Mouse (Mus musculus) left cerebral cortex, adult 2 months (tissue): ENCODE measurements around the gene Dclk3. TPM values are rescaled to one million over a fixed set of nuclear protein-coding genes. Genes with fewer than 3 reads are reported as not detected.

Experiments used
- DNase-seq, 2 experiments: peaks; one replicate each; pipeline ENCODE4 v3.0.0; 2021 to 2022; ENCODE audit warnings: low spot score in 2 of 2, mixed read lengths in 1 of 2; ENCODE audit errors: extremely low spot score in 1 of 2
- H3K27ac ChIP-seq: fragments of 200-600 bp; 2 replicates; pipeline ENCODE4 v1.8.1; 2022
- H3K4me3 ChIP-seq: fragments of 200-600 bp; 2 replicates; pipeline ENCODE4 v1.8.1; 2022
- CTCF ChIP-seq: fragments of 200-600 bp; IDR thresholded peaks from 2 replicates; pipeline ENCODE4 v1.8.1; 2022; ENCODE audit warnings: antibody characterized with exemption, mild to moderate bottlenecking, moderate library complexity
- intact Hi-C: fragments of 180-260 bp; cut with DNase I; formaldehyde crosslinking; loops from one replicate; pipeline ENCODE4 v1.15.1; 2025
- long read RNA-seq, 2 experiments: library from polyadenylated mRNA; stranded (forward); transcript quantifications; one replicate each; pipeline ENCODE4 v2.0.0; 2021; ENCODE audit warnings: borderline mapping rate in 2 of 2
- total RNA-seq, 2 experiments: library from RNA; stranded (reverse); gene quantifications; 2 replicates each; pipeline ENCODE4 v1.2.3; 2021

Gene Dclk3
- total RNA-seq: 10 to 100 TPM; 50.8 to 54.7 TPM
- long read RNA-seq, experiment 1, transcript Dclk3-201 (5 exons, 3,005 nt): major isoform, 91 of 101 reads
- long read RNA-seq, experiment 1, partial matches to known transcripts: 7 of 101 reads
- long read RNA-seq, experiment 1, other reads (novel, unspliced or antisense): 3 of 101 reads
- long read RNA-seq, experiment 2, transcript Dclk3-201 (5 exons, 3,005 nt): major isoform, 64 of 69 reads
- long read RNA-seq, experiment 2, partial matches to known transcripts: 4 of 69 reads
- long read RNA-seq, experiment 2, other reads (novel, unspliced or antisense): 1 of 69 reads

DNA sequence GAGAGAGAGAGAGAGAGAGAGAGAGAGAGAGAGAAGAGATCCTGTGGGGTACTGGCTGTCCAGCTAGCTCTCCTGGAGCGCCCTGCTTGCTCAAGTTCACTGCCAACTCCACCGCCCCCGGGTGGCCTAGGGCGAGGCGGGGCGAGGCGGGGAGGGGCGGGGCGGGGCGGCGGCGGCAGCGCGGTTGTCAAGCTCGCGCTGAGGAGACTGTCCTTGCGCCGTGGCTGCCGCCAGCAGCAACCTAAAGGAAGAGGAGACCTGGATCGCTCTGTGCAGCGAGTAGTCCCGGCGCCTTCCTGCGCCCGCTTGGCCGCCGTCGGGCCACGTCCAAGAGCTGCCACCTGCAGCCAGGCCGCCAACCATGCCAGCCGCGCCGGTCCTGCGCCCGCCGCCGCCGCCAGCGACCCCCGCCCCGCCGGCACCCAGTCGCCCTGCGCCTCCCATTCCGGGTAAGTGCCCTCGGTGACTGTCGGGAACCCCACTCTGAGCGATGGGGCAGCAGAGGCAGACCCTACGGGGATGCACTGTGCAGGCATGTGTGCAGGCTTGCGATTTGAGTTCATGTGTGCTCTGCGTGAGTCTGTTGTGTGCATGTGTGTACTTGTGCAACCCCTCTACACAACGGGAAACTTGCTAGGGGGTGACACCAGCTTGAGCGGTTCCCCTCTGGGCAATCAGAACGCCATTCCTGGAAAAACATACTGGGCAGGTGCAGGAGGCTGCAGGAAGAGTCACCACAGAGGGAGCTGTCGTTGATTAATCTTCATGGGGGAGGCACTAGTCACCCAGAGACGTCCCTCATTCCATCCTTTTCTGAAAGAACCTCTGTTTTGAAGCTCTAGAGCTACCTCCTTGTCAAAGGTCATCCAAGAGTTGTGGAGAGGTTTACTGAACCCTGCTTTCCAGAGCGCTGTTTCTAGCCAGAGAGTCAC is at the start of gene Dclk3:
Dclk3 (plus strand) TSS at position 178 of the 932 bp plus-strand sequence.
- peak within 1 kb of the TSS; percentile 84 for H3K27ac ChIP-seq
- intact Hi-C loops: loop anchor here (1.0 kb wide), 1 partner anchor 57 kb away; no protein-coding TSS in a partner anchor
- no peak; the same call in 1 of the 2 replicates for TF ChIP-seq CTCF

DNA sequence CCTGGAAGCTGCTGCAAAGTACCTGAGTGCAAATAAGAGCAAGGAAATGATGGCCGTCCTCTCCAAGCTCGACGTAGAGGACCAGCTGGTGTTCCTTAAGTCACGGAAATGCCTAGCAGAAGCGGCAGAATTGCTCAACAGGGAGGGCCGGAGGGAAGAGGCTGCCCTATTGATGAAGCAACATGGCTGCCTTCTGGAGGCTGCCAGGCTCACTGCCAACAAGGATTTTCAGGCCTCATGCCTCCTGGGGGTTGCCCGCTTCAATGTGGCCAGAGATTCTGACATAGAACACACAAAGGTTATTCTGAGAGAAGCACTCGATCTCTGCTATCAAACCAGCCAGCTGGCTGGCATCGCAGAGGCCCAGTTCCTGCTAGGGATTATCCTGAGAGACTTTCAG is 48.9 kb upstream of the Dclk3 start:
- intact Hi-C loops: no loop called here
- no peak overlapping the region for H3K4me3 ChIP-seq
- H3K27ac ChIP-seq: no peak overlapping the region
- DNase-seq: no peak
- no peak for TF ChIP-seq CTCF

More for the DNA sequence above, at the start of gene Dclk3:
- H3K4me3 ChIP-seq: peak within 1 kb of the TSS; percentile 65
- DNase-seq: peak; percentile 30 to 55

DNA sequence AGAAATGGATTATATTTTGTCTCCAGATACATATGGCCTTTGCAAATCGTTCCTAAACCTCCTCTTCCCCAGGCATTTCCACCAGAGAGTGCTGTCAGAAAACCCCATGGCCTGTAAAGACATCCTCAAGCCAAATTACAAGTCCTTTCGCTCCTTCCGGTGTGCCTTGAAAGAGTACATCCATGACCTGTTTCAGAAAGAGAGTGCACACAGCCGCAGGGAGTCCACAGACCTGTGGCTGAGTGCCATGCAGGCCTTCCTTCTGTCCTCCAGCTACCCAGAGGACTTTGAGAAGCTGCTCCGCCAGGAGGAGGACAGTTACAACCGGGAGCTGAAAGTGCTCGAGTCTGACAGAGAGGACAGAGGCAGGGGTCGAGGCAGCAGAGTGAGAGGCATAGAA is 47.8 kb upstream of the Dclk3 start:
- no peak for TF ChIP-seq CTCF
- Histone ChIP-seq H3K4me3 (no peak overlapping the region), H3K27ac (no peak overlapping the region)
- no peak for DNase-seq
- intact Hi-C loops: no loop called here

DNA sequence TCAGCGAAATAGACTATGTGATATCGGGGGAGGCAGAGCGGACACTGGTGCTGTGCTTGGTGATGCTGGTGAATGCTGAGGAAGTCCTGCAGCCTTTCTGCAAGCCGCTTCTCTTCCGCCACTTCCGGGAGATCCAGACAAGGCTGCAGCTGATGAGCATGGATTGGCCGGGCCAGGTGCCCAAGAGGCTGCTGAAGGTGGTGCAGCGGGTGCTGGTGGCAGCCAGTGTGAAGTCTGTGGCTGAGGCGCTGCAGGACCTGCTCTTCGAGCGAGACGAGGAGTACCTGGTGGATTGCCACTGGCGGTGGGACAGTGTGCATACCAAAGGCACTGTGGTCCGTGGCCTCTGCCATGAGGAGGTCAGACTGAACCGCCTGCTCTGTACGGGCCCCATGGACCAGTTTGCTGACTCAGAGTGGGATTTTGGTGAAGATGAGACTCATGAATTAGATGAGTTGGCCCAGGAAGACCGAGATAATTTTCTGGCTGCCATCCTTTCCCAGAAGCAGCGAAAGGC is 46.9 kb upstream of the Dclk3 start:
- no peak for DNase-seq
- Histone ChIP-seq H3K4me3 (no peak overlapping the region), H3K27ac (no peak overlapping the region)
- intact Hi-C loops: no loop called here
- TF ChIP-seq CTCF: no peak

DNA sequence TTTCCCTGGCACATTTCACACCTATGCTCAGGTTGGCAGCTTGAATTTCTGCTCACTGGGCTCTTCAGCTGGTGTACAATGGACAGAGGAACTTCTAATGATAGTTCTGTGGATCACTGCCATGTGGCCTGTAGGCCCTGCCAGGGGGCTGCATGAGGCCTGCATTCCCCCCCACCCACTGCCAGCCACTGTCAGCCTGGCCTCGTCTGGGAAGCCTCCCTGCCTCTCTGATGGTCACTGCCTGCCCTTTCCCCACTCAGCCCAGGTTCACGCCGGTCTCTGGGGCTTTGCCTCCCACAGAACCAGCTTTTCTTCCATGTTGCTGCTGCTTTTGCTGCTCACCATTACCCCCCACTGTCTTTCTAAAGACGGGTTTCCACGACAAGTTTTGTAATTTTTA is 43.6 kb upstream of the Dclk3 start:
- Histone ChIP-seq H3K27ac (no peak overlapping the region), H3K4me3 (no peak overlapping the region)
- no peak for DNase-seq
- intact Hi-C loops: no loop called here
- no peak for TF ChIP-seq CTCF

DNA sequence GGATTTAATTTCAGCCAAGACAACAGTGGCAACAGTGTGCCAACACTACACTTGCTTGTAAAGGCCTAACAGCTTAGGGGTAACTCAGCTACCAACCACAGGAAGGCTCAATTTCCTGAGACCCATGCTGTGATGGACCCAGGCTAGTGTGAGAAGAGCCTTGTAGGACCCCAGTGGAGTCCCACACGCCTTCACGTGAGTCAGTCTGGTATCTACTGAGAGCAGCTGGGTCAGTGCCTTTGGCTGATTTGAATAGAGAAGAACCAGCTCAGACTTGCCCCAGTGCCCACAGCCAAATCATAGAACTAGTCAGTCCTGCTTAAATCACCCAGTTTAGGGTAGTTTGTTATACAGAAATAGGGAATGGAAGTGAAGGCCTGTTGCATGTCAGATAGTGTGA is 40.8 kb upstream of the Dclk3 start:
- no peak overlapping the region for H3K4me3 ChIP-seq
- intact Hi-C loops: no loop called here
- H3K27ac ChIP-seq: no peak overlapping the region
- no peak for DNase-seq
- no peak for TF ChIP-seq CTCF

DNA sequence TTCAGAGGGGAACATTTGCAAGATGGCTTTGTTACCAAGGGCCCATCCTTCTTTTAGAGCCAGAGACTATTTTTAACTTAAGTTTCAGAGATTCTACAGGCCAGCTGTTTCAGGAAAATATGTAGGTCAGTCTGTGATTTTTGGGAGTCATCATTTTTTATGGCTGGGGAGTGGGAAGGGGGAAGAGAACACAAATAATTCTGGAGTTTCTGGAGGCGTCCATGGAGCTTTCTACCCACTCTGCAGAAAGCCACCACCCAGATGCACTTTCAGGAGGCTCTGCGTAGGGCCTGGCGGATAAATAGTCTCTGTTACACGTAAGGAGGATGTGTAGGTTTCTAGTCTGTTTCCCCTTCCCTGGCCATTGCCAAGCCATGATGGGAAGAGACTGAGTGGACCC is 38.8 kb upstream of the Dclk3 start:
- DNase-seq: no peak
- intact Hi-C loops: loop anchor here (2.0 kb wide), 1 partner anchor 15 kb away; no protein-coding TSS in a partner anchor
- no peak for TF ChIP-seq CTCF
- Histone ChIP-seq H3K4me3 (no peak overlapping the region), H3K27ac (peak overlapping the region; percentile 26; the same call in 1 of the 2 replicates)

DNA sequence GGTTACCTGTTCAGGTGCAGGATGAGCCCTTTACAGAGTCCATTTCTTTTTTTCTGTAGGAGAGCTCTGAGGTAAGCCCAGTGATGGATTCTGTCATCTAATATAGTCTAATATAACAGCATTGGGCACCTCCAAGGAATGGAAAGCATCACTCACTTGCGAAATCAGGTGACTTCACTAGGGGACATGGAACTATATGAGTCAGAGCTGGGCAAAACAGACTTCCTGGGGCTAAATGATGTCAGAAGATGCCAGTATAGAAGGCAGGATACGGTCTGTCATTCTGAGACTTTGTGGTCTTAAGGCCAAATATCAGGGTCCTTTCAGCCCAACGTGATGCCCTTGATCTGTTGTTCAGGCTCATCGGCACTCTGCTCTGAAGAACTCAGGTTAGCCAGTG is 35.7 kb upstream of the Dclk3 start:
- no peak overlapping the region for H3K4me3 ChIP-seq
- intact Hi-C loops: no loop called here
- TF ChIP-seq CTCF: no peak
- no peak overlapping the region for H3K27ac ChIP-seq
- DNase-seq: no peak

DNA sequence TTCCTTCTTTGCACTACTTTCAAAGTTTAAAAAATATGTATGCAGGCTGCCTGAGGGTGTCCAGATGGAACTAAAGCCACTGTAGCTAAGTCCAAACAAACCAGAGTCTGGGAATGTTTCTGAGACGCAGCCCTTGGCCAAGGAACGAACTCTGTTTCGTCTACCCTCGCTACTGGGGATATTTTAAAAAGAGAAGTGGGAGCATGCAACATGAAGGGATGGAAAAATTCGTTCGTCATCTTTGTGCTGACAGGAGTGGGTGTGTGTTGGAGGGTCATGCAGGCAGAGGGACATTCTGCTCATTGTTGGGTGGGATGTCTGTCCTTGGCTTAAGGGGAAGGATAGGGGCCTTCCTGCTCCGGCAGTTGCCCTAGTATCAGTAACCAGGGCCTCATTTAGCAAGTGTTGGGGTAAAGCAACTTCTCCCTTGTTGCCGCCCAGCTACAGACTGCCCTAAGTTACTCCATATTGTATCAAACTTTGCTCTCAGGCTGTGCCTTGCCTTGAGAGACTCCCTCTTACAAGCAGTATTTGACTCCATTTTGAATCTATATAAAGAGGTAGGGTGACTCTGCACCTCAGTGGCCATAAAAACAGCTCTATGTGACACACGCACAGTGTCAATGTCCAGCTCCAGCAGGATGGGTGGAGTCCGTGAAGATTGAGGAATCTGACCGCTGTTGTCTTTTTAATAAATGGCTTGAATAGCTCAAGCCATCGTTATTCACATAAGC is 34.4 kb upstream of the Dclk3 start:
- intact Hi-C loops: no loop called here
- DNase-seq: no peak
- no peak for TF ChIP-seq CTCF
- Histone ChIP-seq H3K27ac (no peak overlapping the region; the same call in 1 of the 2 replicates), H3K4me3 (no peak overlapping the region)

DNA sequence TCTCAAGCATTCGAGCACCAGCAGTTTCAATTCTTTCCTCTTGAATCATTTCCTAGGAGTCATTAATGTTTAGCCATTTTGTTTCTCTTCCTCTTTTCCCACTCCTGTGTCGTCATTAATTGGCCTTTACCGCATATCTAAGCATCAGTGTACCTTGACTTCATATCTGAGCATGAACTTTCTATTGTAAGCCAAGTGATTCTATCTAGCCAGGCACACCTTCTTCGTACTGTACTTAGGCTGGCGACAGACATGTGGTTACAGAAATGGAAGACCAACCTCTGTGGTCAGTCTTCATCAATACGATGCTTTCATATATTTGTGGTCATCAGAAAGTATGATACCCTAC is 33.8 kb upstream of the Dclk3 start:
- intact Hi-C loops: no loop called here
- no peak overlapping the region for H3K4me3 ChIP-seq
- no peak for TF ChIP-seq CTCF
- no peak for DNase-seq
- no peak overlapping the region; the same call in 1 of the 2 replicates for H3K27ac ChIP-seq

DNA sequence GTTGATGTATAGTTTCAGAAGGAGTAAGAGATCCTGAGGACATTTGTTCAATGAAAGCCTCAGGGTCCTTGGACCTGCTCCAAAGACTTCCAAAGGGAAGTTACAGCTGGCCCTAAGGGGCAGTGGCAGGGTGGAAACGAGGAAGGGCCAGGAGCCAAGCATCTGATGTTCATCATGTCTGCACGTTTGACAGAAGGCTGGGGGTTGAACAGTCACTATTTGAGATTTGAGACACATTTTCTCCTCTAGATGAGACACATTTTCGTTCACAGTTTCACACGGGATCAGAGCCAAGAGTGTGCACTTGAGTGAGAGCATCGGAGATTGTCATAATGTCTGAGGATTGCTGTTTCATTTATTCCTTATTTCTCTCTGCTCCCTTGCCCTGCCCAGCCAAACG is 30.9 kb upstream of the Dclk3 start:
- intact Hi-C loops: no loop called here
- Histone ChIP-seq H3K4me3 (no peak overlapping the region), H3K27ac (no peak overlapping the region)
- TF ChIP-seq CTCF: no peak
- no peak for DNase-seq
